Mouse (Mus musculus) CH12.LX (cell line): ENCODE results near the gene Zfp768. TPM values are rescaled to one million over a fixed set of nuclear protein-coding genes. Genes with fewer than 3 reads are reported as not detected.

Source experiments
- DNase-seq: peaks from one replicate; pipeline ENCODE4 v3.0.0-alpha.2; 2013; ENCODE audit errors: extremely low read depth
- H3K27ac ChIP-seq: 2 replicates; pipeline ENCODE4 v1.5.1; 2012; ENCODE audit warnings: low read depth, mild to moderate bottlenecking, control low read depth, moderate library complexity; ENCODE audit not compliant: insufficient read depth
- H3K27me3 ChIP-seq: replicated peaks from 2 replicates; pipeline ENCODE3; 2012; ENCODE audit warnings: inconsistent platforms
- H3K36me3 ChIP-seq, 2 experiments: replicated peaks in 1 of 2; 2 replicates each; pipeline versions ENCODE3 to v1.6.1; 2012; ENCODE audit warnings: inconsistent platforms in 1 of 2, low read length in 1 of 2, mild to moderate bottlenecking in 1 of 2, mixed read lengths in 1 of 2, moderate library complexity in 1 of 2; ENCODE audit not compliant: control insufficient read depth in 1 of 2, insufficient read depth in 1 of 2
- H3K4me1 ChIP-seq, 2 experiments: 2 replicates each; pipeline ENCODE4 v1.6.1; 2012; ENCODE audit warnings: inconsistent platforms in 1 of 2, moderate library complexity in 1 of 2; ENCODE audit not compliant: insufficient read depth in 2 of 2, control insufficient read depth in 1 of 2
- H3K4me2 ChIP-seq: 2 replicates; pipeline ENCODE4 v1.6.1; 2012; ENCODE audit warnings: low read depth, mild to moderate bottlenecking, control low read depth; ENCODE audit not compliant: poor library complexity, insufficient read depth, severe bottlenecking
- H3K4me3 ChIP-seq, 3 experiments: fragments of 150-350 bp in 1 of 3; sonication (generic) in 1 of 3; replicated peaks in 1 of 3; 2 replicates each; pipeline versions ENCODE3 to v1.5.1; 2011 to 2012; ENCODE audit warnings: low read depth in 2 of 3, low read length in 2 of 3, mild to moderate bottlenecking in 2 of 3, moderate library complexity in 2 of 3, control low read depth in 1 of 3, improper control_type of control experiment in 1 of 3, inconsistent platforms in 1 of 3, mixed read lengths in 1 of 3; ENCODE audit not compliant: poor library complexity in 1 of 3
- H3K79me2 ChIP-seq: replicated peaks from 2 replicates; pipeline ENCODE4 v1.6.1; 2012; ENCODE audit warnings: mild to moderate bottlenecking, moderate library complexity; ENCODE audit not compliant: control insufficient read depth, poor library complexity, insufficient read depth, severe bottlenecking; ENCODE audit errors: extremely low read depth
- H3K9ac ChIP-seq: 2 replicates; pipeline ENCODE4 v1.6.1; 2012; ENCODE audit warnings: low read depth, mild to moderate bottlenecking, control low read depth, moderate library complexity; ENCODE audit not compliant: insufficient read depth
- H3K9me3 ChIP-seq: replicated peaks from 2 replicates; pipeline ENCODE3; 2012; ENCODE audit warnings: low read length, inconsistent platforms, mixed read lengths
- BHLHE40 ChIP-seq: IDR thresholded peaks from 2 replicates; pipeline ENCODE4 v1.6.1; 2011; ENCODE audit warnings: mild to moderate bottlenecking, low read depth, low read length, improper control_type of control experiment
- CHD1 ChIP-seq: IDR thresholded peaks from 2 replicates; pipeline ENCODE4 v1.6.1; 2012; ENCODE audit warnings: low read depth, low read length, improper control_type of control experiment, inconsistent platforms
- CTCF ChIP-seq, 2 experiments: IDR thresholded peaks in 1 of 2; conservative IDR thresholded peaks in 1 of 2; 2 replicates each; pipeline ENCODE4 v1.5.1; 2011 to 2012; ENCODE audit warnings: low read depth in 2 of 2, low read length in 2 of 2, improper control_type of control experiment in 1 of 2, inconsistent platforms in 1 of 2, mild to moderate bottlenecking in 1 of 2, moderate library complexity in 1 of 2
- E2F4 ChIP-seq: IDR thresholded peaks from 2 replicates; pipeline ENCODE4 v1.6.1; 2011; ENCODE audit warnings: low read depth, low read length, improper control_type of control experiment; ENCODE audit not compliant: insufficient replicate concordance
- ETS1 ChIP-seq: conservative IDR thresholded peaks from 2 replicates; pipeline ENCODE4 v1.6.1; 2012; ENCODE audit warnings: low read depth, mild to moderate bottlenecking, inconsistent platforms, low read length, improper control_type of control experiment, moderate library complexity
- GABPA ChIP-seq: IDR thresholded peaks from 2 replicates; pipeline ENCODE4 v1.6.1; 2012; ENCODE audit warnings: low read depth, low read length, improper control_type of control experiment, inconsistent platforms; ENCODE audit not compliant: insufficient replicate concordance
- IRF4 ChIP-seq: IDR thresholded peaks from 2 replicates; pipeline ENCODE4 v1.6.1; 2014; ENCODE audit warnings: low read depth, mild to moderate bottlenecking, inconsistent platforms, low read length, improper control_type of control experiment
- JUN ChIP-seq: IDR thresholded peaks from 2 replicates; pipeline ENCODE4 v1.6.1; 2011; ENCODE audit warnings: low read depth, mild to moderate bottlenecking, low read length, improper control_type of control experiment, moderate library complexity; ENCODE audit not compliant: insufficient read depth
- KAT2A ChIP-seq: IDR thresholded peaks from 2 replicates; pipeline ENCODE4 v1.6.1; 2012; ENCODE audit warnings: low read length, improper control_type of control experiment, inconsistent platforms; ENCODE audit not compliant: insufficient replicate concordance
- MAFK ChIP-seq: IDR thresholded peaks from 2 replicates; pipeline ENCODE4 v1.6.1; 2011; ENCODE audit warnings: low read length, improper control_type of control experiment; ENCODE audit not compliant: insufficient replicate concordance
- MAX ChIP-seq: IDR thresholded peaks from 2 replicates; pipeline ENCODE4 v1.6.1; 2011; ENCODE audit warnings: low read length, improper control_type of control experiment
- MAZ ChIP-seq: IDR thresholded peaks from 2 replicates; pipeline ENCODE4 v1.6.1; 2012; ENCODE audit warnings: low read depth, mild to moderate bottlenecking, inconsistent platforms, low read length, improper control_type of control experiment, moderate library complexity
- MEF2A ChIP-seq: IDR thresholded peaks from 2 replicates; pipeline ENCODE4 v1.6.1; 2014; ENCODE audit warnings: low read depth, mild to moderate bottlenecking, inconsistent platforms, low read length, improper control_type of control experiment, borderline replicate concordance
- MXI1 ChIP-seq: IDR thresholded peaks from 2 replicates; pipeline ENCODE4 v1.6.1; 2011; ENCODE audit warnings: mild to moderate bottlenecking, low read depth, low read length, improper control_type of control experiment
- MYC ChIP-seq: IDR thresholded peaks from 2 replicates; pipeline ENCODE4 v1.6.1; 2011; ENCODE audit warnings: low read depth, mild to moderate bottlenecking, improper control_type of control experiment, low read length
- NELFE ChIP-seq: IDR thresholded peaks from 2 replicates; pipeline ENCODE4 v1.6.1; 2011; ENCODE audit warnings: low read depth, low read length, improper control_type of control experiment
- NRF1 ChIP-seq: IDR thresholded peaks from 2 replicates; pipeline ENCODE4 v1.6.1; 2014; ENCODE audit warnings: low read depth, mild to moderate bottlenecking, inconsistent platforms, low read length, improper control_type of control experiment, moderate library complexity
- PAX5 ChIP-seq: IDR thresholded peaks from 2 replicates; pipeline ENCODE4 v1.6.1; 2012; ENCODE audit warnings: low read length, inconsistent platforms, mixed read lengths
- POLR2A ChIP-seq: IDR thresholded peaks from 2 replicates; pipeline ENCODE4 v1.6.1; 2011; ENCODE audit warnings: low read depth, mild to moderate bottlenecking, improper control_type of control experiment, low read length
- POLR2AphosphoS2 ChIP-seq: IDR thresholded peaks from 2 replicates; pipeline ENCODE4 v1.6.1; 2011; ENCODE audit warnings: low read depth, low read length, improper control_type of control experiment
- RAD21 ChIP-seq: IDR thresholded peaks from 2 replicates; pipeline ENCODE4 v1.6.1; 2011; ENCODE audit warnings: low read depth, mild to moderate bottlenecking, low read length, improper control_type of control experiment, moderate library complexity
- SIN3A ChIP-seq: IDR thresholded peaks from 2 replicates; pipeline ENCODE4 v1.6.1; 2012; ENCODE audit warnings: low read length, improper control_type of control experiment, inconsistent platforms
- SMC3 ChIP-seq: IDR thresholded peaks from 2 replicates; pipeline ENCODE4 v1.6.1; 2011; ENCODE audit warnings: low read depth, low read length, improper control_type of control experiment
- TBP ChIP-seq: conservative IDR thresholded peaks from 2 replicates; pipeline ENCODE4 v1.6.1; 2011; ENCODE audit warnings: low read depth, low read length, improper control_type of control experiment
- TCF12 ChIP-seq: IDR thresholded peaks from 2 replicates; pipeline ENCODE4 v1.6.1; 2014; ENCODE audit warnings: low read depth, mild to moderate bottlenecking, inconsistent platforms, low read length, improper control_type of control experiment
- UBTF ChIP-seq: IDR thresholded peaks from 2 replicates; pipeline ENCODE4 v1.6.1; 2012; ENCODE audit warnings: low read depth, mild to moderate bottlenecking, inconsistent platforms, low read length, improper control_type of control experiment, moderate library complexity
- USF1 ChIP-seq: IDR thresholded peaks from 2 replicates; pipeline ENCODE4 v1.6.1; 2014; ENCODE audit warnings: low read depth, mild to moderate bottlenecking, inconsistent platforms, low read length, improper control_type of control experiment
- USF2 ChIP-seq: conservative IDR thresholded peaks from 2 replicates; pipeline ENCODE4 v1.6.1; 2011; ENCODE audit warnings: low read depth, low read length, improper control_type of control experiment
- ZC3H11A ChIP-seq: IDR thresholded peaks from 2 replicates; pipeline ENCODE4 v1.6.1; 2012; ENCODE audit warnings: low read depth, mild to moderate bottlenecking, inconsistent platforms, low read length, improper control_type of control experiment
- ZKSCAN1 ChIP-seq: IDR thresholded peaks from 2 replicates; pipeline ENCODE4 v1.6.1; 2012; ENCODE audit warnings: low read depth, inconsistent platforms, low read length, improper control_type of control experiment, borderline replicate concordance
- ZMIZ1 ChIP-seq: IDR thresholded peaks from 2 replicates; pipeline ENCODE4 v1.6.1; 2012; ENCODE audit warnings: low read depth, mild to moderate bottlenecking, inconsistent platforms, low read length, improper control_type of control experiment
- dilution Hi-C: fragments of 300-500 bp; cut with MboI; formaldehyde crosslinking; loops from 2 replicates; pipeline ENCODE4 v1.14.3; 2020; ENCODE audit warnings: low sequenced_read_pairs; ENCODE audit not compliant: extremely low pct_unique_long_range_greater_than_20kb, extremely low pct_ligation_motif_present
- in situ Hi-C: fragments of 300-500 bp; cut with MboI; formaldehyde crosslinking; loops from 3 replicates; pipeline ENCODE4 v1.14.3; 2019; ENCODE audit warnings: low sequenced_read_pairs, low pct_ligation_motif_present, low pct_unique_long_range_greater_than_20kb, mixed read lengths
- polyA plus RNA-seq: library from polyadenylated mRNA; unstranded; fragments of >175 nt; gene quantifications from 2 replicates; pipeline ENCODE4 v1.2.1, GENCODE M21; 2012; ENCODE audit warnings: low read depth; ENCODE audit not compliant: insufficient read length
- total RNA-seq, 2 experiments: library from RNA; depleted of rRNA; stranded (reverse); fragments of 300-350 nt in 1 of 2; fragments of >200 nt in 1 of 2; gene quantifications; 2 replicates each; pipeline ENCODE4 v1.2.3; 2012 to 2014

Gene Zfp768
- total and polyA plus RNA-seq, 3 experiments: 5.0 to 9.9 (median 6.4) TPM

GRCm38 (mm10) chr7:127309951-127310350 lies 35.4 kb downstream of the Zfp768 start:
- dilution Hi-C loops (no loop called here), in situ Hi-C loops (no loop called here)
- Histone ChIP-seq H3K79me2 (peaks cover 9% of the 10 kb centered on the region), H3K27me3 (no peaks in the 10 kb centered on the region), H3K9ac (no peak overlapping the region), H3K4me3 (no peak overlapping the region), H3K4me2 (no peak overlapping the region), H3K4me1 (peaks cover 0 to 14% of the 10 kb centered on the region in 2 experiments; a peak in 2 of 4 replicates), H3K36me3 (peaks cover 93 to 99% of the 10 kb centered on the region in 2 experiments), H3K9me3 (no peaks in the 10 kb centered on the region), H3K27ac (no peak overlapping the region)
- TF ChIP-seq KAT2A: no peak
- no peak for TF ChIP-seq IRF4
- no peak for TF ChIP-seq SIN3A
- no peak for TF ChIP-seq MAZ
- TF ChIP-seq MAX: no peak
- TF ChIP-seq E2F4: no peak
- TF ChIP-seq TBP: no peak
- TF ChIP-seq JUN: no peak
- TF ChIP-seq NELFE: no peak
- no peak for TF ChIP-seq PAX5
- TF ChIP-seq BHLHE40: no peak
- TF ChIP-seq POLR2A: no peak
- no peak for TF ChIP-seq MYC
- TF ChIP-seq ZMIZ1: no peak
- no peak for TF ChIP-seq ZKSCAN1
- TF ChIP-seq CHD1: no peak
- TF ChIP-seq MXI1: no peak
- no peak for TF ChIP-seq UBTF
- TF ChIP-seq TCF12: no peak
- TF ChIP-seq ETS1: no peak
- no peak for DNase-seq

GRCm38 (mm10) chr7:127308887-127309286 lies 36.5 kb downstream of the Zfp768 start:
- H3K9me3 ChIP-seq: no peaks in the 10 kb centered on the region
- H3K27me3 ChIP-seq: no peaks in the 10 kb centered on the region
- in situ Hi-C loops: no loop called here

More at GRCm38 (mm10) chr7:127308887-127309286, 36.5 kb downstream of the Zfp768 start:
- dilution Hi-C loops: no loop called here
- Histone ChIP-seq H3K9ac (no peak overlapping the region), H3K4me3 (no peak overlapping the region), H3K4me2 (no peak overlapping the region), H3K36me3 (peaks cover 92 to 99% of the 10 kb centered on the region in 2 experiments), H3K4me1 (peaks cover 0 to 24% of the 10 kb centered on the region in 2 experiments; a peak in 2 of 4 replicates), H3K27ac (no peak overlapping the region), H3K79me2 (peaks cover 13% of the 10 kb centered on the region)
- TF ChIP-seq USF2: no peak
- no peak for TF ChIP-seq BHLHE40
- TF ChIP-seq SMC3: peak; percentile 65
- no peak for TF ChIP-seq MAX
- no peak for TF ChIP-seq GABPA
- TF ChIP-seq UBTF: no peak
- TF ChIP-seq MYC: peak; percentile 45; the same call in 1 of the 2 replicates
- TF ChIP-seq CTCF (conservative IDR thresholded peaks at IDR 0.05 in 1 of 2, IDR thresholded peaks at IDR 0.05 in 1 of 2; ENCODE audit: low read depth in 2 of 2, low read length in 2 of 2): peak; percentile 74
- no peak for TF ChIP-seq NRF1
- TF ChIP-seq TBP: no peak
- TF ChIP-seq USF1: no peak
- peak; percentile 63 for TF ChIP-seq RAD21
- TF ChIP-seq MEF2A: no peak
- TF ChIP-seq POLR2AphosphoS2: no peak
- no peak for TF ChIP-seq ZC3H11A
- no peak for TF ChIP-seq MAFK
- DNase-seq: peak; percentile 65
